Mouse (Mus musculus): Measurements from ENCODE around the gene Cipc.

The Cipc gene

DNA sequence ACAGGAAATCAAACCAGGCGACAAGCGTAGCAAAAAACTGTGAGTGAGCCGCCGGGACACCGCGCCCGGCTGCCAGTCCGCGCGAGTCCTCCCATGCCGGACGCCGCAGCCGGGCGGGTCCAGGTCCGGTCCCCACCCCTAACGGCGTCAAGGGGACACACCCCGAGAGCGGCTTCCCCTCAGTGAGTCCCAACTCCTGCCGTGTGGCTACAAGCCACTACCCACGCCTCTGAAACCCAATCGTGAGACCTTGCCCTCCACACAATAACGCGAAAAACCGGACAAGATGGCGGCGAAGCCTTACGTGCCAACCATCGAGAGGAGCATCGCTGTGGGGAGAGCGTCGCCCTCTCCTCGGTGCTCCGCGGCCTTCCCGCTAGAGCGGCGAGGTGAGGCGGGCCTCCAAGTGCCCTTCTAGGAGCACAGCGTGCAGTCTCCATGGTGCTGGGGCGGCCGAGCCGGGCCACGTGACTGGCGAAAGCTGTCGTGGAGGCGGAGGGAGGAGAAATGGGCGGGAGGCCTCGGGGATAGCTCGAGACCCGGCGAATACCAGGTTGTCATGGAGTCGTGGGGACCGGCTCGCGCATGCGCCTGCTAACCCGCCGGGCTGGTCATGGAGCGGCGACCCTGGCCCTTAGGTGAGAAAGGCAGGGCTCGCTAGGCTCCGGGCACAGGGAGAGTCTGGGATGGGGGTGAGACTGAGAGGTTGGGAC, at the start of gene Cipc:
Gene Cipc (plus strand): TSS at position 182 of the 713 bp plus-strand sequence.
- peak; percentile 99 to 100 for DNase-seq (ENCODE audit: low spot score in 2 of 2)

DNA sequence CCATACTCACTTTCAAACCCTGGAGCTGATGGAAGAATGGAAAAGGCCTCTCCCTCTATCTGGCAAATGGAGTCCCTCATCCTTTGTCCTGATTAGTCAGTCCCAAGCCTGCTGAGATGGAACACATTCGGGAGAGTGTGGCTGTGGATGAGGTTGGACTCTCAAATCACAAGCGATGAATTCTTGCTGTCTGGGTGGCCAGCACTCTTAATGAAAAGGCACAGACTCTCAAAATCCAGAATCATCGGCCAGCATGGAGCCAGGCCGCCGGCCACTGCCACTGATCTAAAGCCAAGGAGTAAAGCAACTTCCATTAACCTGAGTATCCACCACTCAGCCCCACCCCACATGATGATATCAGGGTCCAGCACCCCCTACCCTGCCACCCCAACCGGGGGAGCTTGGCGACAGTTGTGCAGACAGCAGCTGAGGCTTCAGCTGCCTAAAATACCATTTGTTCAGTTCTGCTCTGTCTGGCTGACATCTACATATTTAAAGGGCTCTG, 49.0 kb upstream of the Cipc start:
- no peak for DNase-seq (ENCODE audit: low spot score in 2 of 2)

DNA sequence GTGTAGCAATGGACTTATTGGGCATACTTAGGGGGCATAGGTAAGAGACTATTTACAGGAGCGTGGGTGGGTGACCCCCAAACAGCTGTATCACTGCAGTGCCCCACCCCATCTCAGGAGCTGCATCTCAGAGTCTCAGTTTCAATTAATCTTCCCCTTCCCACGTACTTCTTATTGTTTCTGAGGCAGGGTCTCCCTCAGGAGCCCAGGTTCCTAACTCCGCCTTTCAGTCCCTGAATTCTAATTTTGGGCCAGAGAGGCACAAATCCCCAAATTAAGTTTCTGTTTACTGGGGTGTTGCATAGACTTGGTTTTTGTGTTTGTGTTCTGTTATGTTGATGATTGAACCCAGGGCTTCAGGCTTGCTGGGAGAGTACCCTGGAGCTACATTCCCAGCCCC, 48.4 kb upstream of the Cipc start:
- DNase-seq (ENCODE audit: low spot score in 2 of 2) = no peak

DNA sequence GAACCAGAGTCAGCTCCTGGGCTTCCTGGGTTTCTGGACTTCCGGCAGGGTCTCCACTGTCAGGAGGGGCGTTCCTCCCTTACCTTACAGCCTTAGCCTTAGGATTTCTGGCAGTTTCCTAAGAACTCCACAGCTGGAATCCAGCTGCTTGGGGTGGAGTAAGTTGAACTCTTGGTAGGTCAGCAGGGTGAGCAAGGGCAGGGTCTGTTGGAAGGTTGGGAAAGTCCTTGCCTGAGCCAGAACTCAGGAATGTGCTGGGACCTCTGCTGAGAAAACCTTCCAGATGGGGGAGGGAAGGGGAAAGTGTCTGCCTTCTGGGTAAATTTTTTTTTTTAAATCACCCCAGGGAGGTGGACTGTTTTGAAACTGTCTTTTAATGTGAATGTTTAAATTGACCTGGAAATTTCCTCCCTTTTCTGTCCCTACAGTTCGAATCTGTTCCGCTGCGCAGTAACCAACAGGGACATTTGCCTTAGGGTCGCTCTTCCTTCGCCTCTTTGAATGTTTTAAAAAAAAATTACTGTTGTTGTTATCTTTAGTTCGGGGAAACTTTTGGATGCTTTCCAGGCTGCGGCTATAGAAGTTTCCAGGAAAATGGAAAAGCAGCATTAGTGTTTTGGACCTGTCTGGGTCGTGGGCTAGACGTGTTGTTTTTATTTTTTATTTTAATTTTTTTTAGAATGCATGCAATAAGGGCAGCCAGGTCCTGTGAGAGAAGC, 47.2 kb upstream of the Cipc start:
- DNase-seq (ENCODE audit: low spot score in 2 of 2) = no peak

DNA sequence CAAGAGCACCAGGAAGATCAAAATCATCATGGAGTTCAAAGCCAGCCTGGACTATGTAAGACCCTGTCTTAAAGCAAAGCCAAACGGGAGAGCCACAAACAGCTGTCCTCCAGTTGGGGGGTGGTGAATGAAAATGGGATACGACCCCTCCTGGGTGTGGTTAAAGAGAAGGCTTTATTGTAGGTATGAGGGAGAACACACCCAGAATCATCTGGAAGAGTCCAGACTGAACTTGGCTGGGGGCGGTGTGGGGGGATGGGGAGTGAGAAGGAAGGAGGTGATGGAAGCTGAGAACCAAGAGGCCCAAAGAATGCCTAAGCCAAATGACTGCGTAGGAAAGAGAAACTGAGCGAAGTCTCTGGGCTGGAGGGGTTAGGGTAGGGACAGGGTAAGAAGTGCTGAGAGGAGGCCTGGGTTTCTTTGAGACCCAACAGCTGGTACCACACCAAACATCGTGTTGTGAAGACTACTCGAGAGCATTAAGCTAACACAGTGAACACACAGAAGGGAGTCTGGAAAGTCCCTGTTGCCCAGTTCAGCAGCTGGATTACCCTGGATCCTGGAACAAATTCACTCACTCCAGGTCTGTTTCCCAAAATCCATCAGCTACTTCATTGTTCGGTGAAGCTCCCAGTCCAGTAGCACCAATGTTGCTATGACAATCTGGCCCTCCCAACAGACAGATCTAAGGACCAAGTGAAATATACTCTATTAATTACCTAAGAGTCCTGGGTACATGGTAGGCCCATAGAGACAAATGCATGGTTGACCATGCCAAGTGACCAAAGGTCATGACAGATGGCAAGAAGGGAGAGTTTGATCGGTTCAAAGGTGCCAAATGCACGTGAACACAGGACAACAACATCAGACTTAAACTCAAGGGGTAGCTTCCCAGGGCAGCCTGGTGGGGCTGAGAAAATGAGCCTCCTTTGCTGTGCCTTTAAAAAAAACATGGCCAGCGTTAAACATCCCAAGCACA, 42.7 kb upstream of the Cipc start:
- DNase-seq (ENCODE audit: low spot score in 2 of 2) = no peak

DNA sequence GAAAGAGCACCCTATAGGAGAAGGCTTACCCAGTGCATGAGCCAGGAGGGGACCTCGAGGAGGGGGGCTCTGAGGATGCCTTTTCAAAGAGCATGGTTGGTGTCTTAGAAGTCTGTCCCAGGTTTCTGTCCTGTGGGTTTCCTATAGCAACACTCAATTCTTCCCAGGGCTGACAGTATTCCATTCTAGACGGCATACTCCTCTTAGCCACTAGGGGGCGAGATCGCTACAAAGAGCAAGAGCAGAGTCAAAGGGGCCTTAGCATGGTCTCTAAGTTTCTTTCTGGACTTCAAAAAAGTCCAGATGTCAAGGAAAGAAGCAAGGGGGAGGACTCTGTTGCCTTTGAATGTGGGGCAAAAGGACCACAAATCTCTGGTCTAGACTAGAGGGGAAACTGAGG, 41.6 kb upstream of the Cipc start:
- peak in 1 of 2 experiments; percentile 70 for DNase-seq (ENCODE audit: low spot score in 2 of 2)

DNA sequence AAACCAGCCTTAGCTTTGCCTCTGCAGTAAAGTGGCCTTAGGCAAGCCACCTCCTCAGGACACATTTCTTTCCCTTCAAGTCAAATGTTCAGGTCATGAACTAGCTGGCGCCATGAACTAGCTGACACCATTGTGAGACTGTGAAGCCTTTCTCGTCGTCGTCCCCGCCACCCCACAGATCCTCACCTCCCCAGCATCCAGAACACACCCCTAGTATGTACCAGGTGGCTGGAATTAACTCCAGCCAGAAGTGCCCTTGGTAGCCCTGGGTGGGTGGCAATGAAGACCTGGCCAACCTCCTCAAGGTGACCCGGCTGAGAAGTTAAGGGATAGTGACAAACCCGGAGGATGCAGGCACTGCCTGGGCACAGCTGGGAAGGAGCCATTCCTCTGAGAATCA, 41.0 kb upstream of the Cipc start:
- no peak for DNase-seq (ENCODE audit: low spot score in 2 of 2)

DNA sequence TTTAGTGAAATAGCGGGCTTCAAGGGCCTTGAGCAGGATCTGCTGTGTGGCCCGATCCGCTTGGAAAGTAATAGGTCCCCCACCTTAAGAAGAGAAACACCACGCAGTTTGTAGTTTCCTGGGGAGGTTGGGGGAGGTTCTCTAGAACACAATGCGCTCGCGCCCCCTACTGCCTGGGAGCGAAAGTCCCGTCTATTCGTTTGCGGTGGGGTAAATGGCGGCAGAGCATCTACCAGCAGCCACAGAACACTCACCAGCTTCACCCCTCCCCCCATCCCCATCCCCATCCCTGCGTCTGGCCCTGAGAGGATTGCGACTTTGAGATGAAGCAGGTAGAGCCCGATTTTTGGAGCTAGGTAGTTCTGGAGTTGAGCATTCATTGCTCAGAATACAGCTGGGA, 40.4 kb upstream of the Cipc start:
- peak; percentile 86 to 90 for DNase-seq (ENCODE audit: low spot score in 2 of 2)

DNA sequence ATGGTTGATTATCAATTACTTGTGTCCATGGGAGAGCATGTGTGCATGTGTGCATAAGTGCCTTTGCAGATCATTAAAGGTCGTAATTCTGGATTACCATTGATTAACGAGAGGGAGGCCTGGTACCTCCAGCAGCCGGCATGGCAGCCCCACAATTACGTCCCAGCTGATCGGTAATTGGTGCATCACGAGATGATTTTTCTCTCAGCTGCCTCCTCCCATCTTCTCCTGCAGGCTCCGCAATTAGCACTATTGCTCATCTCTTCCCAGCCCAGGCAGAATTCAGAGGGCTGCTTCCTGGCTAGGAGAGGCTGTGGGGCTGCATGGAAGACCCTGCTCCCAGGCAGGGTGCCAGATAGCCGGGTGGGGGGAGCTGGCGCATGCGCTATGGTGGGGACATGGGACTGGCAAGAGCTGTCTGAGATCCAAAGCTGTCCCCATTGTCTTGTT, 35.3 kb upstream of the Cipc start:
- peak; percentile 88 to 89 for DNase-seq (ENCODE audit: low spot score in 2 of 2)

DNA sequence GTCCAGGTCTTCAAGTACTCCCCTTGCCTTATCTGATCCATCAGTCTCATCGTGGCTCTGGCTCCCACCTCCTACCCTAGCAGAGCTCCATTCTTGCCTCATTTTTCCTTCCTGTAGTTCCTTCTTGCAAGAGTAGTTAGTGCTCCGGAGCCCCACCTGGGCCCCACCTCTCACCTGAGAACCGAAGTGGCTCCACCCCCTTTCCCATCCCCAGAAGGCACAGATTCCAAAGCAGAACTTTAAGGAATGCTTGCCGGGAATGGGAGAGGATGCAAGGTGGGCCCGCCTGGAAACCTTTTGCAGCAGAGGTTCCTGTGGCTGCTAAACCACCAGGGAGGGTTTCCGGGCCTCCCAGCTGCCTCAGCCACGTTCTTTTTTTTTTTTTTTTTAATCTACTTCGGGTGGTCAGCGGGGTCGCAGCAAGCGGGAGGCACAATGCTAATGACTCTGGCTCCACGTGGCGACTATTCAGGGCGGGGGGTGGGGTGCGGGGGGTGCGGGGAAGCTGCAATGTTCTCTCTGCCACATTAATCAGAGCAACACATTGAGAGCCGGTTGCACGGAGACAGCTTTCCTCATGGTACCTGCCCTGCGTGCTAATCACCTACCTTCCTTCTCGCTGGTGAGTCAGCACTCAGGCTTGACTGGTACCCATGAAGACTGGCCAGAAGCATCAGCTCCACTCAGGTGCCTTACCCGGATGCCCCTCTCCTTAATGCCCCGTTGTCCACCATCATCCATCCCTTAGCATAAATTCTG, 34.3 kb upstream of the Cipc start:
- no peak for DNase-seq (ENCODE audit: low spot score in 2 of 2)

DNA sequence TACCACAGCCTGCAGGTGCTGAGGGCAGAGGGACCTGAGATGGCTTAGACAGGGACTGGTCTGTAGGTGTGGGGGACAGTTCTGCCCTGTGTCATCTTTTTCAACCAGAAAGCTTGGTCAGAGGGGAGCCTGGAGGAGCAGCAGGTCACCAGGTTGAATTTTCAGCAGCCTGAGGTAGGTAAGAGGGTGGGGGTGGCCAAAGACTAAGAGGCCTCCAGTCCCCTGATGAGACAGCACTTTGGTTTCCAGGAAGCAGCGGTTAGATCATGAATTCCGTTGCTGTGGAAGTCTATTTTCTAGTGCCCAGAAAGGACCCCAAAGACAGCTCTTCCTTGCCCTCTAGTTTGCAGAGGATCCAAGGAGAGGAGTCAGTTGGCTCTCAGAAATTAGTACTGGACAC, 32.5 kb upstream of the Cipc start:
- DNase-seq (ENCODE audit: low spot score in 2 of 2) = no peak

DNA sequence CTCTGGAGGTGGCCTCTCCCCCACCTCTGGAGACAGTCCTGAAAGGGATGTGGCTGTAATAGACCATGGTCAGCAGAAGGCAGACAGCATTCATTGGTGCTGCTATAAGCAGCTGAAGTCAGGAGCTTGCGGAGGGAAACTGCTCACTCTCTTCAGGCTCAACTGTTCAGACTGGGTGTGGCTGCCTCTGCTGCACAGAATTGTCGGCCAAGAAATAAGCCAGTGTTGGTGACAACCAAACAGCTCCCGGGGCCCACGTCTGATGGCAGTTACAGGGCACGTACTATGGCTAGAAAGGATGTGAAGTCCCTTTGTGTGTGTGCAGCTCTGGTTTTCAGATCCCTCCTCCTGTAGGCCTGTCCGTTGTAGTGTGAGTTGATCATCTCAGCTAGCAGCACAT, 32.1 kb upstream of the Cipc start:
- no peak for DNase-seq (ENCODE audit: low spot score in 2 of 2)

DNA sequence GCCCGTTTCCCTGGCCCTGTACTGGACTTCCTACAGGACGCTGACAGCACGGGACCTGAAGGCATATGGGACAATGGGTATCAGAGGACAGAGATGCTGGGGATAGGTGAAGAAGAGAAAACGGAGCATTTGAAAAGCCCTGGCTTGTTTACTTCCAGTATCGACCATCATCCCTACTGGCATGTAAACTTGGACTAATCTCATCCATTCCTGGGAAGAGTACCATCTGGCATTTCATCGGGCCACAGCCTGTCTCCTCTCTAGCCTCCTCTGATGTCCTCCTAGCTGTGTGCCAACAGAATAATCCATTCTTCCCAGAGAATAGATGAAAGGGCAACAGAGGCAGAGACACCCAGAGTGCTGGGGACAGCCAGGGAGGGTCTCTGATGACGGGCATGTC, 31.2 kb upstream of the Cipc start:
- DNase-seq (ENCODE audit: low spot score in 2 of 2) = no peak

DNA sequence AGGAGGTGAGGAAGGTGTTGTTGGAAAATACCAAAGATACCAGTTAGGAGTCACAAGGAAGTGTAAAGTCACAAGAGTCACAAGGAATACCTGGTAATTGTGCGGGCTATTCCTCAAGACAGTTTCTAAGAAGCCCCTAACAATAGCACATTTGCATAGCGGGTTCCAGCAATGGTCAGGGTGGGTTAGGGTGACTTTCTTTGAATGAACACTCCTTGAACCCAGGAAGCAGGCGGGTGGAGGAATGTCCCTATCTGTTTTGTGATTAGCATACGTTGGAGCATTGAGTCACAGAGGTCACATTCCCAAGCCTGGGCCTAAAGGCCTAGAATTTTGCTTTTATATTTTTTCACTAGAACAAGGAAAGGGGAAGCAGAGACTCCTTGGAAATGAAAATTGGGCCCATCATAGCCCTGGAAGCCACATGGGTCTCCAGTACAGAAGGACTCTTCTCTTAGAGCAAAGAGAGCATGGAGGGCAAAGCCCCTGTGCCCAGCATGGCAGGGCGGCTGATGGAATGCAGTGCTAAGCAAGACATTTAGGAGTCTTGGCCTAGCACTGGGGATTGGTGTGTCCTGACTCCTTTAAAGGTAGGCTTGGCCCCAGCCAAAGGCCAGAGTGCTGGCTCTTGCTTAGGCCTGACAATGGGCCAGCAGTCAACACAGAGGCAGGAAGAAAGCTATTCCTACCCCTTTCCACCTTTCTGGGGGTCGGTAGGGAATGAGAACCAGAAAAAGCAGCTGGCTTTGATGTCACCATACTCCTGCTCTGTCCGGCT, 29.9 kb upstream of the Cipc start:
- DNase-seq (ENCODE audit: low spot score in 2 of 2) = no peak

DNA sequence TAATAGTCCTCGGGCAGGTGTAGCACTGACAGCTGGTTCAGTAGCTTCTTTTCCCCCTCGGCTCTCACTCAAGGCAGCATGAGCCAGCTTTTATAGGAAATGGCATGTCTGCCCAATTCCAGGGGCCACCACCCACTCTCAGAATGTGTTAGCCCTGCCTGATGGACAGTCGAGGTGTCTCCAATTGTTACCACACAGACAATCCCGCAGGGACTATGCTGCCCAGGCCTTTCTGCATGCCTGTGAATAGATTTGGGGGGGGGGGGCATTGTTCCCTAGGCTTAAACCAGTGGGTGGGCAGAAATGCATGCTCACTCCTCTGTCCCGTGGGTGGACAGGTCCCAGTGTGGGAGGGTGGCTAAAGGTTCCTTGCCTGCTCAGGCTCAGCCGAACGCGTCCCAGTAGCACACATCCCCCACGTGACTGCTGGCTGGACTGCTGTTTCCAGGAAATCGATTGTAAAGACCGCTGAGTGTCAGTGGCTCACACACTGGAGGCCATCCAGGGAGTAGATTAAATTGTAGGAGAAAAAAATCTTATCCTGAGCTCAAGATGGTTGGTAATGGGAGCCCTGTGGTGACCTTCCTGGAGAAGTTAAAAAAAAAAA, 28.4 kb upstream of the Cipc start:
- no peak for DNase-seq (ENCODE audit: low spot score in 2 of 2)

DNA sequence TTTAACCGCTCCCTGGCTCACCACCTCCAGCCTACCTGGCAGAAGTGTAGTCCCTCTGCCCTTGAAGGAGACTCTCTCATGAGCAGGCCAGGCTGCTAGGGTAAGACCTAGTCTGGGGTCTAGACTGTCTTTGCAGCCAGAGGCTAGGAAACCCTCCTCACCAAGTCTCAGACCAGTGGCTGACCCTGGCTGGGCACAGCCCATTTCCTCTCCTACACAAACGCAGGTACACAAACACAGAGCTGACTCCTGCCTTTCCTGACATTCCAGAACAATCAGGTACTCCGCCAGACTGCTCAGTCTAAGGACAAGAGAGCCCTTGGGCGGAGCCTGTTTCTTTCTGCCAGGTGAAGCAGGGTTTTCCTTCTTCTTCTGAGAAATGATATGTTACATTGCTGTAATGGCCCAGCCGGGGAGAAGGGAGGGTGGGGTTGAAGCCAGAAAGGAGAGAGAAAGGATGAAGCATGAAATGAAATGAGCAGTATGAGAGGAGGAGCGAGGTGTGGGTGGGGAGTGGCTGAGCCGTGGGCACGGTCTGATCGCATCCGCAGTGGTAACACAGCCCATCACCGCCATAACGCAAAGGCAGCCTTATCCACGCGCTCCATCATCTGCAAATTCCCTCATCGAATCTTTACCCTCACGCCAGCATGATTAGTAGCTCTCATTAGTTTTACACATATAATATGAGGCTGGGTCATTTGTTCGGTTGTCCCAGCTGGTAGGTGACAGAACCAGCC, 27.7 kb upstream of the Cipc start:
- no peak for DNase-seq (ENCODE audit: low spot score in 2 of 2)

DNA sequence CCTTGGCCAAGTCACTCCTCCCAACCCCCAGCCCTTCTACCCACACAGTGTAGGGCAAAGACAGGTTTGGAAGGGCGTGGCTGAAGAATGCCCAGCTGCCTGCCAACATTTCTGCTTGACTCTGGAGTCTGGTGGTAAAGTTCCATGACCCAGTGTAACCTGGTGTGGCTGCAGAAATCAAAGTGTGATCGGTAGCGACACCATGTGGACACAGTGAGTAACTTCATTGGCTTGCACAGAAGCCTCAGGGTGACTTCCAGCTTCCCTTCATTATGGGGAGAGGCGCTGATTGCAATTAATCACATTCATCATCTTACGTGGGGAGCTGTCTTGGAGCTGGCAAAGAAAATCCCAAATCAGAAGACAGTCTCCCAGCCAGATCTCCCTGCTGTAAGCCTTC, 23.0 kb upstream of the Cipc start:
- DNase-seq (ENCODE audit: low spot score in 2 of 2) = peak; percentile 85 to 86

DNA sequence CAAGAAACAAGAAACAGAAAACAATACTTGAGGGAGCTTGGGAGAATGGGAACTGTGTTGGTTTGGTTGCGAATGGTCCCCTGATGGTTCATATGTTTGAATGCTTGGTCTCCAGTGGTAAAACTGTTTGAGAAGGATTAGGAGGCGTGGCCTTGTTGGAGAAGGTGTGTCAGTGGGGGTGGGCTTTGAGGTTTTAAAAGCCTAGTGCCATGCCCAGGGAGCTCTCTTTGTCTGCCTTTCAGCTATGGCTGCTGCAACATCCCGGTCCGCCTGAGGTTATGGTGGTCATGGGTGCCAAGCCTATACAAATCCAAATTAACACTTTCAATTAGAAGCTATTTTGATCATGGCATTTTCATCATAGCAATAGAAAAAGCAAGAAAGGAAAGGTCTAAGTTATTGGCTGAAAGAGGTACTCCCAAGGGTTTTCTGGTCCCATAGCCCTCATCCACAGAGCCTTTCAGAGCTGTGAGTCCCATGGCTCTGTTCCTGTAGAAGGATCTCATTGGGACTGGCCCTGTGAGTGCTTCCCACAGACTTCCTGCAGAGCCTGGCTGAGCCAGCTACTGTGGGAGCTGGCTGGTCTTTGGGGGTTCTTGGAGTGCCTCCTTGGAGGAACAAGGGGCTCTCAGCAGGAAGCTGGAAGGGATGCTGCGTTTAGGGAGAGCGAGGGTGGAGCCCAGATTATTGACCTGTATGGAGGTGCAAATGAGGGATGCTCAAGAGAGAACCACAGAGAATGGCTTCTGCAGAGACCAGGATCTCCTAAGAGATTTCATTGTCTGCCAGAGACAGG, 15.7 kb upstream of the Cipc start:
- no peak for DNase-seq (ENCODE audit: low spot score in 2 of 2)

All from right cerebral cortex, postnatal 10 days (tissue).